Mouse (Mus musculus) stomach, embryonic 14.5 days (tissue): ENCODE results near the gene Myo1h. TPM values are rescaled to one million over a fixed set of nuclear protein-coding genes. Genes with fewer than 3 reads are reported as not detected.

ENCODE experiments used
- ATAC-seq: fragments of 200-750 bp; cut with Nextera tagmentation; 2 replicates; pipeline ENCODE4 v1.8.0; 2017; ENCODE audit warnings: low read depth, moderate TSS enrichment; ENCODE audit not compliant: insufficient number of reproducible peaks, insufficient read depth, low FRiP score
- H3K27ac ChIP-seq: fragments of 300-500 bp; sonication (generic); 2 replicates; pipeline ENCODE4 v1.5.1; 2014; ENCODE audit warnings: mild to moderate bottlenecking, low read length, moderate library complexity, mixed read lengths
- H3K27me3 ChIP-seq: fragments of 300-500 bp; sonication (generic); 2 replicates; pipeline ENCODE4 v1.6.1; 2014; ENCODE audit warnings: low read length, control low read depth, mixed read lengths; ENCODE audit not compliant: control insufficient read depth, insufficient read depth
- H3K36me3 ChIP-seq: fragments of 300-500 bp; sonication (generic); 2 replicates; pipeline ENCODE4 v1.6.1; 2014; ENCODE audit warnings: mild to moderate bottlenecking, control low read depth, low read length, moderate library complexity, mixed read lengths; ENCODE audit not compliant: control insufficient read depth, insufficient read depth
- H3K4me1 ChIP-seq: fragments of 300-500 bp; sonication (generic); 2 replicates; pipeline ENCODE4 v1.6.1; 2014; ENCODE audit warnings: low read length, control low read depth, mixed read lengths; ENCODE audit not compliant: control insufficient read depth, insufficient read depth
- H3K4me2 ChIP-seq: fragments of 300-500 bp; sonication (generic); replicated peaks from 2 replicates; pipeline ENCODE4 v1.6.1; 2014; ENCODE audit warnings: low read depth, low read length, control low read depth
- H3K4me3 ChIP-seq: fragments of 300-500 bp; sonication (generic); 2 replicates; pipeline ENCODE4 v1.5.1; 2014; ENCODE audit warnings: low read depth, low read length, control low read depth
- H3K9ac ChIP-seq: fragments of 300-500 bp; sonication (generic); replicated peaks from 2 replicates; pipeline ENCODE4 v1.6.1; 2014; ENCODE audit warnings: low read depth, mild to moderate bottlenecking, control low read depth, low read length, moderate library complexity, mixed read lengths
- H3K9me3 ChIP-seq: fragments of 300-500 bp; sonication (generic); 2 replicates; pipeline ENCODE4 v1.6.1; 2016; ENCODE audit warnings: low read depth, low read length, control low read depth; ENCODE audit not compliant: control insufficient read depth
- WGBS: fragments of 180-500 bp; shearing (Covaris S2); extraction: QIAGEN DNeasy Blood & Tissue Kit; methylation state at CpG from one replicate; pipeline ENCODE4 v1.1.7; 2014; 5-methylcytosine and 5-hydroxymethylcytosine counted together
- polyA plus RNA-seq: library from polyadenylated mRNA; unstranded; fragments of >200 nt; fragmentation: Nextera tagmentation; extraction: Ambion mirVana; gene quantifications from 2 replicates; pipeline ENCODE4 v1.2.1, GENCODE M21; 2014

Myo1h gene
- polyA plus RNA-seq, 1 experiment from 2014 or later, result 5.6 TPM

DNA sequence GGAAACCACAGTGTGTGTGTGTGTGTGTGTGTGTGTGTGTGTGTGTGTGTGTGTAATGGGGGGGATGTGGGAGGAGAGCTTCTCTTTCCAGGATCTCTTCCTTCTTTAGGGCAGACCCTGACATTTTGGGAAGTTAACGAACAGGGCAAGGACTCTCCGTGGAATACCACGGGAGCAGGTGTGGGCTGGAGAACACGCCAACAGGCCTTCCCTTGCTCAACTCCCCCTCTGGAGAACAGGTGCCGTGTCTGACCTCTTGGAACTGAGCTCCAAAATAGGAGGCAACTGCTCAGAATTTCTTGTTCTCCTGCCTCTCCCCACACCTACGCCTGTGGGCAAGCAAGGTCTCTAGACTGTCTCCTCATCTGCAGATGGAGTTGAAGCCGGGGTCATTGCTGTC is 19.5 kb upstream of the Myo1h start:
- WGBS, result 49% methylated on average over 7 of the region's 7 CpGs
- Histone ChIP-seq H3K27me3 (peaks cover 25% of the 10 kb centered on the region), H3K4me3 (no peak overlapping the region), H3K4me2 (no peak overlapping the region), H3K36me3 (no peaks in the 10 kb centered on the region), H3K27ac (no peak overlapping the region), H3K4me1 (peaks cover 13% of the 10 kb centered on the region; the same call in 1 of the 2 replicates), H3K9ac (no peak overlapping the region), H3K9me3 (no peaks in the 10 kb centered on the region)
- ATAC-seq, result no peak

DNA sequence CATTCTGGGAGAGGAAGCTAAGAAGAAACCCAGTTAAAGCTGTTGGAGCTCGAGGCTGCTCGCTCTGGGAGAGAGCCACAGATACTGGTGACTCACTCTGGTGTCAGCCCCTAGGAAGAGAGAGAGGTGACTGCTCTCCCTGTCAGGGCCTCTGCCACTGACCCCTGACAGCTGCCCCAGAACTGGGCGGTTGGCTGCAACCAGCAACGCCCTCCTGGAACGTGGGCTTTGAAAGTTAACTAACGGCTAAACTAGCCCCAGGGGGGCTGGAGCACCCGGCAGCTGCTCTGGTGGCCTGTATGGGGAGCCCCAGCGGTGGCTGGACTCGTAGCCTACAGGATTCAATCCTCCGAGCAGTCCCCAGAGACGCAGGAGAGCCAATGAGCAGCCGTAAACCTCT is 19.0 kb upstream of the Myo1h start:
- WGBS, result 15% methylated on average over 12 of the region's 12 CpGs
- no peak overlapping the region for H3K4me3 ChIP-seq
- H3K36me3 ChIP-seq, result no peaks in the 10 kb centered on the region
- peaks cover 13% of the 10 kb centered on the region; the same call in 1 of the 2 replicates for H3K4me1 ChIP-seq
- H3K27ac ChIP-seq, result no peak overlapping the region
- peaks cover 28% of the 10 kb centered on the region for H3K27me3 ChIP-seq
- H3K9ac ChIP-seq, result no peak overlapping the region
- no peak for ATAC-seq
- no peak overlapping the region for H3K4me2 ChIP-seq
- H3K9me3 ChIP-seq, result no peaks in the 10 kb centered on the region

DNA sequence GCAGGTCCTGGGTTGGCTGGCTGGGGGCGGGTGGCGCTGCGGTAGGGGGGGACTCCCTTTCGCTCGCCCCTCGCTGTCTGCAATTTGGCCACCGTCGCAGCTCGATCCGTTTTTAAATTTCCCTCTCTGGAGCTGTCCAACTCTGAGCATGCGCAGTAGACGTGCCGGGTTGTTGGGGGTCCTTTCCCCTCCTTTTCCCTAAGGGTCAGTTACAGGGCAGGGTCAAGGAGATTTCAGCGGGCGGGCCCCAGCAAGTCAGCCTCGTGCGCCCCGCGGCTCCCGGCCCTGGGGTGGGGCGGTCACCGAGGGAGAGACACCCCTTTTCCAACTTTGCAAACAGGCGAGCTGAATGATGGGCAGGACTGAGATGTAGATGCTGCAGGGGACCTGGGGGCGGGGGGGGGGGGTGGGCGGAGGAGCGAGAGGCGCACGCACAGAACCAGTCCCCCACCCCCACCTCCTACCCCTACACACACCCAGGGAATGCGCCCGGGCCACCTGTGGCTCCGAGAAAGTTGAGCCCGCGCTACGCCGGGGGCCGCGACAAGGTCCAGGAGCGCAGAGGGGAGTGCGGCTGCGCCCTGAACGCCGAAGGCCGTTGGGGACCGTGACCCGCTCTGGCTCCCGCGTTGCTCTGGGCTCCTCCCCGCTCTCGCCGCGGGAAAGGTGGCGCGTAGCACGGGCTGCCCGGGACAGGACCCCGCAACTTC is 15.1 kb upstream of the Myo1h start, which contains the start of gene Foxn4:
TSS of gene Foxn4 (minus strand) at position 115 of the 710 bp plus-strand sequence.
- H3K36me3 ChIP-seq, result no peaks in the 10 kb centered on the region
- WGBS, result under 1% methylated on average over 46 of the region's 56 CpGs
- no peak within 1 kb of the TSS for H3K9ac ChIP-seq
- H3K27ac ChIP-seq, result no peak within 1 kb of the TSS
- H3K9me3 ChIP-seq, result no peaks in the 10 kb centered on the region
- no peak for ATAC-seq
- peak within 1 kb of the TSS; percentile 56 for H3K4me2 ChIP-seq
- H3K4me1 ChIP-seq, result peaks cover 13% of the 10 kb centered on the region; the same call in 1 of the 2 replicates
- H3K4me3 ChIP-seq, result peak within 1 kb of the TSS; percentile 29
- peaks cover 41% of the 10 kb centered on the region for H3K27me3 ChIP-seq

DNA sequence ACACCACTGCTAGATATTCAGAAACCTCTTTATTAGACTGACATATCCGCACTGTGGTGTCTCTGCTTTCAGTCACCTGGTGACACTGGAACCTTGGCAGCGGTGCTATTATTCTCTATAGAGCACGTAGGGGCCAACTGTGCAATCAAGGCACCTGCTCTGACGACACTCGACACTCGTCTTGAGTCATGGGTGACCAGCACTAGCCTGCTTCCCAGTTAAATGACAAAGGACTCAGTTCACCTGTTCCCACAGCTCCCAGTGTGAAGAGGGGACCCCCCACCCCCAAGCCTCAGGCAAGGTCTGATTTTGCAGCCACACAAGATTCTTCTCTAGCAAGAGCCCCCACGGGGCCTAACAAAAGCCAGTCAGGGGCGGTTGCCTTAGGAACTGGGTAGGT is 13.6 kb upstream of the Myo1h start:
- H3K27me3 ChIP-seq, result peaks cover 41% of the 10 kb centered on the region
- no peak overlapping the region for H3K9ac ChIP-seq
- no peak overlapping the region for H3K27ac ChIP-seq
- H3K9me3 ChIP-seq, result no peaks in the 10 kb centered on the region
- H3K4me1 ChIP-seq, result peaks cover 8% of the 10 kb centered on the region; the same call in 1 of the 2 replicates
- H3K36me3 ChIP-seq, result no peaks in the 10 kb centered on the region
- no peak overlapping the region for H3K4me3 ChIP-seq
- no peak overlapping the region for H3K4me2 ChIP-seq
- 29% methylated on average over 8 of the region's 8 CpGs for WGBS
- ATAC-seq, result no peak

DNA sequence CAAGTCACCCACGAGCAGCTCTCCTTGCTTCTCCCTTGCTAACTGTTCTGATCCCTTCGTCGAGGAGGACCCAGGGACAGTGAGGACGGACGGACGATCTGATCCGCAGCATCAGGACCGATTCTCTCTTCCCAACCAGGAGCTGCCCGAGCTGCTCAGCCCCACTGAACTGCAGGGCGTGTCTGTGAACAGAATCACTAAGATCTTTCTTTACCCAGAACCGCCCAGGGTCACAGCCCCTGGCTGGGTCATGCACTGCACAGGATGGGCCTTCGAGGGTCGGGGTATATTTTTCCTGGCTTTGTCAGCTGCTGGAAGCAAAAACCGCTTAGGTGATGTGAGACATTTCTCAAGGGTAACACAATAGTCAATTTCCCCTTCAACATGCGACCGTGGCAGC is 13.0 kb upstream of the Myo1h start:
- Histone ChIP-seq H3K36me3 (no peaks in the 10 kb centered on the region), H3K27ac (no peak overlapping the region), H3K4me3 (no peak overlapping the region), H3K27me3 (peaks cover 41% of the 10 kb centered on the region), H3K9ac (no peak overlapping the region), H3K4me1 (peaks cover 8% of the 10 kb centered on the region; the same call in 1 of the 2 replicates), H3K9me3 (no peaks in the 10 kb centered on the region), H3K4me2 (no peak overlapping the region)
- WGBS, result 32% methylated on average over 16 of the region's 16 CpGs
- ATAC-seq, result no peak

DNA sequence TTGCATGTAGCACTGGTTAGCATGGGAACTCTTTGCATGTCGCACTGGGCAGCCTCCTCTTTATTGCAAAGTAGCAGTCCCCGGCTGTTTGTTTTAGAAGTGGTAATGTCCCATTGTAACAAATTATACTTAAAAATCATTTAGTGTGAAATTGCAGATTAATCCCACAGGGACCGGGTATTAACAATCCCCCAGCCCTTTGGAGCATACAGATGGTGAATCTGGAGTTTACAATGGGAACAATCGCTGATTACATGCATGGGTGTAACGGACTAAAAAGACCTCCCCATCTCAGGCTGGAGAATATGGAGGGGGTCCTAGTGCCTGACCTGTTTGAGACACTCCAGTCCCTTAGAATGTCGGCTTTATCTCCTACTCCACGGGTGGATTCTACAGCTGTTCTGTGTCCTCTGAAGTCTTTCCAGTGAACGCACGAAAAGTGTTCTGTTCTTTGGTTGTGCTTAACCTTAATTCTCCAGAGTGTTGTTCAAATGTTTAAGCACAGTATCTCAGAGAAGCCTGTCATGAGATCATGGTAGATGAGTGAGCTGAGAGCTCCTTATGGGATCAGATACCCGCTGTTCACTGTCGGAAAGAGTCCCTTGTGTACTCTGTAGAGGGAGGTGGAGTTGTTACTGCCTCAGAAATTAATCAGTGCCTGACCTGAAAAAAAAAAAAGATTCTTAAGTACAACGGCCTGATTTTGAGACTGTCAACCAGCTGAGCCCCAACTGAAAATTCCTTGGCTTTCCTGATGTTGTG is 9.4 kb upstream of the Myo1h start:
- Histone ChIP-seq H3K27ac (no peak overlapping the region), H3K4me2 (no peak overlapping the region), H3K27me3 (peaks cover 15% of the 10 kb centered on the region), H3K4me1 (no peaks in the 10 kb centered on the region), H3K4me3 (no peak overlapping the region), H3K9me3 (no peaks in the 10 kb centered on the region), H3K36me3 (no peaks in the 10 kb centered on the region), H3K9ac (no peak overlapping the region)
- 48% methylated on average over 12 of the region's 12 CpGs for WGBS
- no peak for ATAC-seq

DNA sequence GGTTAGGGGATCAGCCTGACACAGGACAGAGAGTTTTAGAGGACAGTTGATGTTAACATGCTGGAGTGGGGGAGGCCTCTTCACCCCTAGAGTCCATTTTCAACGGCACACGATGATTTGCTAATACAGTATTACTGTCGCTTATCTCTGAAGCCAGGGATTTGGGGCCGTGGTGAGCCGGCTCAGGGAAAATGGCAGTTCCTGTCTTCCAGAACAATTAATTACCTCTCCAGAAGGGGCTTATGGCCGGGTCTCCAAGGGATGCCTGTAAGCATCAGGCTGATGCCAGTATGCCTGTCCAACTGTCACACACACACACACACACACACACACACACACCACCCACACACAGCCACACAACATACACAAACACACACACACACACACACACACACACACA is 6.6 kb upstream of the Myo1h start:
- Histone ChIP-seq H3K4me1 (no peaks in the 10 kb centered on the region), H3K9me3 (no peaks in the 10 kb centered on the region), H3K27me3 (no peaks in the 10 kb centered on the region), H3K27ac (no peak overlapping the region), H3K4me3 (no peak overlapping the region), H3K36me3 (no peaks in the 10 kb centered on the region), H3K4me2 (no peak overlapping the region), H3K9ac (no peak overlapping the region)
- WGBS, result 21% methylated on average over 6 of the region's 6 CpGs
- ATAC-seq, result no peak

DNA sequence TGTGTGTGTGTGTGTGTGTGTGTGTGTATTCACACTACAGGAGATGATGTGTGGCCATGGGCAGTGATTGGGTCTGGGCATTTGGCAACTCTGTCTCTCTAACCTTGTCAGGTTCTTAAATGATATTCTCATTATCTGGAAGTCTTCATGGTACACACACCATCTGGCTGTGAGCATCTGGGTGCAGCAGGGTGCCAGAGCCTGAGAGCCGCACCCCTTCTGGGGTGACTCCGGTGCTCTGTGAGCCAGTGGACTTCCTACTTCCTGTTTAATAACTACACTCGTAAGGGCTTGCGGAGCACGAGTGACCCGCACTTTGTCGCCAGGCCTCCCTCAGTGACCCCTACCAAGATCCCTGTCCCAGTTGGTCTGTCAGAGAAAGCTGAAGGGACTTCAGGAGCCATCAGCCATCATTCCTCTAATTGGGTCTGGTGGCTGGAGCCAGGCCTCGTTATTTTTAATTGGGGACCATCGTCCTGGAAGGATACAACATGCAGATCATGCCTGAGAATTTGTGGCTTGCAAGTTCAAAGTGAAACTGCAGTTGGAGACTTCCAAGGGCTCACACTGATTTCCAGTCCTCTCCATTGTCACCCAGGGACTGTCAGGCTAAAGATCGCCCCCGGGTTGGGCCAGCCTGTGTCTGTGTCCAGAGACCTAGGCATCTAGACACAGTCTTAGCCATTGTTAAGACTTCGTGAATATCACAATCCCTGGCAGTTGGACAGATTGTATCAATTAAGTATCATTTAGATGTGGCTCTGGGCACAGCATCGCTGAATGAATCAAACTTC is 4.2 kb upstream of the Myo1h start:
- Histone ChIP-seq H3K9me3 (no peaks in the 10 kb centered on the region), H3K9ac (no peak overlapping the region), H3K4me3 (no peak overlapping the region), H3K27ac (no peak overlapping the region), H3K4me1 (no peaks in the 10 kb centered on the region), H3K4me2 (no peak overlapping the region), H3K36me3 (no peaks in the 10 kb centered on the region), H3K27me3 (no peaks in the 10 kb centered on the region)
- WGBS, result 74% methylated on average over 13 of the region's 13 CpGs
- ATAC-seq, result no peak
